Mouse (Mus musculus) bone marrow macrophage, adult 2 months (primary cell): ENCODE measurements around the gene Slc16a8.

ENCODE experiments used
- CTCF ChIP-seq: IDR thresholded peaks from 2 replicates; pipeline ENCODE4 v1.5.1; 2012; ENCODE audit warnings: low read depth, mild to moderate bottlenecking, low read length, moderate library complexity
- POLR2A ChIP-seq: IDR thresholded peaks from 2 replicates; pipeline ENCODE4 v1.6.1; 2012; ENCODE audit warnings: mild to moderate bottlenecking, low read depth, low read length, borderline replicate concordance

GRCm38 (mm10) chr15:79263726-79264125 lies 9.2 kb upstream of the Slc16a8 start:
- TF ChIP-seq CTCF (no peak), POLR2A (no peak)
